Mouse (Mus musculus): ENCODE results near the gene Arfgap2. TPM values are rescaled to one million over a fixed set of nuclear protein-coding genes. Genes with fewer than 3 reads are reported as not detected.

Arfgap2 gene
- polyA plus RNA-seq, 1 experiment from 2014 or later, result 77.7 TPM

GRCm38 (mm10) chr2:91320559-91321529 lies 56.1 kb downstream of the Arfgap2 start:
- Histone ChIP-seq H3K9me3 (ENCODE audit: control insufficient read depth, low read length) (no peaks in the 10 kb centered on the region), H3K9ac (replicated peaks; ENCODE audit: low read depth, low read length) (no peak overlapping the region), H3K27ac (ENCODE audit: low read length) (no peak overlapping the region), H3K36me3 (ENCODE audit: control insufficient read depth, insufficient read depth) (no peaks in the 10 kb centered on the region), H3K27me3 (replicated peaks; ENCODE audit: control insufficient read depth, insufficient read depth, low read length) (no peaks in the 10 kb centered on the region), H3K4me2 (ENCODE audit: low read length) (no peak overlapping the region), H3K4me1 (replicated peaks; ENCODE audit: control insufficient read depth, insufficient read depth, low read length) (peaks cover 12% of the 10 kb centered on the region), H3K4me3 (replicated peaks; ENCODE audit: low read length) (no peak overlapping the region)
- WGBS, result 89% methylated on average over 10 of the region's 10 CpGs
- no peak for ATAC-seq

- Histone ChIP-seq H3K4me1 (replicated peaks; ENCODE audit: control insufficient read depth, insufficient read depth, low read length) (peaks cover 16% of the 10 kb centered on the region), H3K4me3 (replicated peaks; ENCODE audit: low read length) (no peak overlapping the region), H3K9me3 (ENCODE audit: control insufficient read depth, low read length) (no peaks in the 10 kb centered on the region), H3K9ac (replicated peaks; ENCODE audit: low read depth, low read length) (no peak overlapping the region), H3K36me3 (ENCODE audit: control insufficient read depth, insufficient read depth) (no peaks in the 10 kb centered on the region), H3K4me2 (ENCODE audit: low read length) (no peak overlapping the region), H3K27ac (ENCODE audit: low read length) (no peak overlapping the region), H3K27me3 (replicated peaks; ENCODE audit: control insufficient read depth, insufficient read depth, low read length) (no peaks in the 10 kb centered on the region)
- no peak for ATAC-seq
- WGBS, result 89% methylated on average over 2 of the region's 2 CpGs
These were observed 57.1 kb downstream of the Arfgap2 start for GRCm38 (mm10) chr2:91321923-91322322.

- H3K4me3 ChIP-seq (replicated peaks; ENCODE audit: low read length), result no peak overlapping the region
- no peak for ATAC-seq
These were observed 57.7 kb downstream of the Arfgap2 start for GRCm38 (mm10) chr2:91322490-91322889.

GRCm38 (mm10) chr2:91324346-91324745 lies 59.6 kb downstream of the Arfgap2 start:
- Histone ChIP-seq H3K36me3 (ENCODE audit: control insufficient read depth, insufficient read depth) (no peaks in the 10 kb centered on the region), H3K27ac (ENCODE audit: low read length) (peak overlapping the region; percentile 79), H3K27me3 (replicated peaks; ENCODE audit: control insufficient read depth, insufficient read depth, low read length) (no peaks in the 10 kb centered on the region), H3K4me1 (replicated peaks; ENCODE audit: control insufficient read depth, insufficient read depth, low read length) (peaks cover 24% of the 10 kb centered on the region), H3K9ac (replicated peaks; ENCODE audit: low read depth, low read length) (no peak overlapping the region), H3K4me2 (ENCODE audit: low read length) (no peak overlapping the region), H3K9me3 (ENCODE audit: control insufficient read depth, low read length) (no peaks in the 10 kb centered on the region), H3K4me3 (replicated peaks; ENCODE audit: low read length) (no peak overlapping the region)
- no peak for ATAC-seq
- WGBS, result 25% methylated on average over 1 of the region's 1 CpGs

More at GRCm38 (mm10) chr2:91322490-91322889, 57.7 kb downstream of the Arfgap2 start:
- H3K36me3 ChIP-seq (ENCODE audit: control insufficient read depth, insufficient read depth), result no peaks in the 10 kb centered on the region
- H3K27me3 ChIP-seq (replicated peaks; ENCODE audit: control insufficient read depth, insufficient read depth, low read length), result no peaks in the 10 kb centered on the region
- H3K9me3 ChIP-seq (ENCODE audit: control insufficient read depth, low read length), result no peaks in the 10 kb centered on the region
- H3K4me2 ChIP-seq (ENCODE audit: low read length), result no peak overlapping the region
- H3K4me1 ChIP-seq (replicated peaks; ENCODE audit: control insufficient read depth, insufficient read depth, low read length), result peaks cover 20% of the 10 kb centered on the region
- no peak overlapping the region for H3K27ac ChIP-seq (ENCODE audit: low read length)
- H3K9ac ChIP-seq (replicated peaks; ENCODE audit: low read depth, low read length), result no peak overlapping the region
- WGBS, result 80% methylated on average over 4 of the region's 4 CpGs

GRCm38 (mm10) chr2:91324761-91325421 lies 60.1 kb downstream of the Arfgap2 start:
- WGBS, result 7% methylated on average over 15 of the region's 15 CpGs
- Histone ChIP-seq H3K4me1 (replicated peaks; ENCODE audit: control insufficient read depth, insufficient read depth, low read length) (peaks cover 30% of the 10 kb centered on the region), H3K9ac (replicated peaks; ENCODE audit: low read depth, low read length) (no peak overlapping the region; the same call in 1 of the 2 replicates)

More at GRCm38 (mm10) chr2:91324761-91325421, 60.1 kb downstream of the Arfgap2 start:
- peak overlapping the region; percentile 79 for H3K27ac ChIP-seq (ENCODE audit: low read length)
- H3K27me3 ChIP-seq (replicated peaks; ENCODE audit: control insufficient read depth, insufficient read depth, low read length), result no peaks in the 10 kb centered on the region
- H3K9me3 ChIP-seq (ENCODE audit: control insufficient read depth, low read length), result no peaks in the 10 kb centered on the region
- H3K36me3 ChIP-seq (ENCODE audit: control insufficient read depth, insufficient read depth), result no peaks in the 10 kb centered on the region
- peak overlapping the region; percentile 25 for H3K4me2 ChIP-seq (ENCODE audit: low read length)
- peak; percentile 70 for ATAC-seq
- no peak overlapping the region for H3K4me3 ChIP-seq (replicated peaks; ENCODE audit: low read length)

Other genes with a start within 250 kb of the Arfgap2 start
- 0.51 and 0.86 TPM in 2 replicates for gene Rapsn, start 229.4 kb upstream of the Arfgap2 start, polyA plus RNA-seq (2015; fragmentation: Nextera tagmentation; extraction: Ambion mirVana)
- gene Psmc3, start 211.0 kb upstream of the Arfgap2 start, polyA plus RNA-seq (2015; fragmentation: Nextera tagmentation; extraction: Ambion mirVana), result 236 and 238 TPM in 2 replicates
- 23.1 and 33.3 TPM in 2 replicates for gene Slc39a13, start 194.6 kb upstream of the Arfgap2 start, polyA plus RNA-seq (2015; fragmentation: Nextera tagmentation; extraction: Ambion mirVana)
- gene Spi1, start 182.6 kb upstream of the Arfgap2 start, polyA plus RNA-seq (2015; fragmentation: Nextera tagmentation; extraction: Ambion mirVana), result 1.7 and 1.9 TPM in 2 replicates
- not detected in 2 replicates for gene Mybpc3, start 146.8 kb upstream of the Arfgap2 start, polyA plus RNA-seq (2015; fragmentation: Nextera tagmentation; extraction: Ambion mirVana)
- gene Madd, start 81.1 kb upstream of the Arfgap2 start, polyA plus RNA-seq (2015; fragmentation: Nextera tagmentation; extraction: Ambion mirVana), result 49.3 and 59.4 TPM in 2 replicates
- 2.4 and 2.6 TPM in 2 replicates for gene Nr1h3, start 62.1 kb upstream of the Arfgap2 start, polyA plus RNA-seq (2015; fragmentation: Nextera tagmentation; extraction: Ambion mirVana)
- gene Acp2, start 62.1 kb upstream of the Arfgap2 start, polyA plus RNA-seq (2015; fragmentation: Nextera tagmentation; extraction: Ambion mirVana), result 37.6 and 39.0 TPM in 2 replicates
- 16.6 and 17.0 TPM in 2 replicates for gene Ddb2, start 28.0 kb upstream of the Arfgap2 start, polyA plus RNA-seq (2015; fragmentation: Nextera tagmentation; extraction: Ambion mirVana)
- gene Pacsin3, start 9.0 kb upstream of the Arfgap2 start, polyA plus RNA-seq (2015; fragmentation: Nextera tagmentation; extraction: Ambion mirVana), result 19.2 and 20.4 TPM in 2 replicates
- 163 and 187 TPM in 2 replicates for gene 1110051M20Rik, start 179.7 kb downstream of the Arfgap2 start, polyA plus RNA-seq (2015; fragmentation: Nextera tagmentation; extraction: Ambion mirVana)
- 4.5 and 5.9 TPM in 2 replicates for gene Lrp4, start 192.5 kb downstream of the Arfgap2 start, polyA plus RNA-seq (2015; fragmentation: Nextera tagmentation; extraction: Ambion mirVana)

Measured in forebrain, embryonic 16.5 days (tissue).